Mouse (Mus musculus): ENCODE measurements around the gene Ppil2. TPM values are rescaled to one million over a fixed set of nuclear protein-coding genes. Genes with fewer than 3 reads are reported as not detected.

Ppil2 gene
- total and polyA plus RNA-seq, 2 experiments from 2014 or later: 98.4 to 106 TPM

- Histone ChIP-seq H3K9me3 (ENCODE audit: low read length) (no peaks in the 10 kb centered on the region), H3K9ac (replicated peaks; ENCODE audit: low read length) (no peak overlapping the region), H3K27me3 (ENCODE audit: insufficient read depth, low read length) (no peaks in the 10 kb centered on the region), H3K36me3 (ENCODE audit: insufficient read depth, low read length) (peaks cover 35% of the 10 kb centered on the region; the same call in 1 of the 2 replicates), H3K27ac (no peak overlapping the region), H3K4me2 (ENCODE audit: low read depth, low read length) (no peak overlapping the region), H3K4me1 (ENCODE audit: insufficient read depth, low read length) (no peaks in the 10 kb centered on the region), H3K4me3 (ENCODE audit: low read length) (no peak overlapping the region)
- no peak for ATAC-seq
- WGBS: 92% methylated on average over 6 of the region's 6 CpGs
- TF ChIP-seq CTCF (IDR thresholded peaks at IDR 0.05; ENCODE audit: low read depth): no peak
- no peak for DNase-seq (ENCODE audit: low spot score)
These were observed 28.8 kb downstream of the Ppil2 start for GRCm38 (mm10) chr16:17082121-17082792.

- no peak overlapping the region for H3K27ac ChIP-seq
- peaks cover 14% of the 10 kb centered on the region; the same call in 1 of the 2 replicates for H3K36me3 ChIP-seq (ENCODE audit: insufficient read depth, low read length)
- H3K9ac ChIP-seq (replicated peaks; ENCODE audit: low read length): no peak overlapping the region
- H3K4me2 ChIP-seq (ENCODE audit: low read depth, low read length): no peak overlapping the region
- no peaks in the 10 kb centered on the region for H3K4me1 ChIP-seq (ENCODE audit: insufficient read depth, low read length)
- no peak for TF ChIP-seq CTCF (IDR thresholded peaks at IDR 0.05; ENCODE audit: low read depth)
- H3K9me3 ChIP-seq (ENCODE audit: low read length): no peaks in the 10 kb centered on the region
- DNase-seq (ENCODE audit: low spot score): peak; percentile 37
- no peaks in the 10 kb centered on the region for H3K27me3 ChIP-seq (ENCODE audit: insufficient read depth, low read length)
- no peak for ATAC-seq
- no peak overlapping the region for H3K4me3 ChIP-seq (ENCODE audit: low read length)
- WGBS: 57% methylated on average over 7 of the region's 7 CpGs
These were observed 33.0 kb downstream of the Ppil2 start for GRCm38 (mm10) chr16:17078101-17078500.

- DNase-seq (ENCODE audit: low spot score) (no peak), ATAC-seq (no peak)
- Histone ChIP-seq H3K9me3 (ENCODE audit: low read length) (no peaks in the 10 kb centered on the region), H3K4me3 (ENCODE audit: low read length) (no peak overlapping the region), H3K27ac (no peak overlapping the region), H3K4me2 (ENCODE audit: low read depth, low read length) (no peak overlapping the region), H3K36me3 (ENCODE audit: insufficient read depth, low read length) (peaks cover 7% of the 10 kb centered on the region; the same call in 1 of the 2 replicates), H3K4me1 (ENCODE audit: insufficient read depth, low read length) (no peaks in the 10 kb centered on the region), H3K27me3 (ENCODE audit: insufficient read depth, low read length) (no peaks in the 10 kb centered on the region), H3K9ac (replicated peaks; ENCODE audit: low read length) (no peak overlapping the region)
- no peak for TF ChIP-seq CTCF (IDR thresholded peaks at IDR 0.05; ENCODE audit: low read depth)
These were observed 34.2 kb downstream of the Ppil2 start for GRCm38 (mm10) chr16:17076869-17077268.

GRCm38 (mm10) chr16:17076301-17076700 is 34.8 kb downstream of the Ppil2 start:
- 0 out of 2 replicates have a peak, but pooled peaks have one; percentile 27 for TF ChIP-seq CTCF (IDR thresholded peaks at IDR 0.05; ENCODE audit: low read depth)
- DNase-seq (ENCODE audit: low spot score) (no peak), ATAC-seq (no peak)
- H3K9me3 ChIP-seq (ENCODE audit: low read length): no peaks in the 10 kb centered on the region
- H3K36me3 ChIP-seq (ENCODE audit: insufficient read depth, low read length): peaks cover 7% of the 10 kb centered on the region; the same call in 1 of the 2 replicates
- WGBS: 95% methylated on average over 2 of the region's 2 CpGs
- no peak overlapping the region for H3K9ac ChIP-seq (replicated peaks; ENCODE audit: low read length)
- H3K27me3 ChIP-seq (ENCODE audit: insufficient read depth, low read length): no peaks in the 10 kb centered on the region
- H3K4me1 ChIP-seq (ENCODE audit: insufficient read depth, low read length): no peaks in the 10 kb centered on the region
- H3K4me2 ChIP-seq (ENCODE audit: low read depth, low read length): no peak overlapping the region
- no peak overlapping the region for H3K27ac ChIP-seq
- no peak overlapping the region for H3K4me3 ChIP-seq (ENCODE audit: low read length)

GRCm38 (mm10) chr16:17073000-17073399 is 38.1 kb downstream of the Ppil2 start:
- peaks cover 7% of the 10 kb centered on the region; the same call in 1 of the 2 replicates for H3K36me3 ChIP-seq (ENCODE audit: insufficient read depth, low read length)
- WGBS: 90% methylated on average over 7 of the region's 7 CpGs
- H3K27me3 ChIP-seq (ENCODE audit: insufficient read depth, low read length): no peaks in the 10 kb centered on the region
- no peak for DNase-seq (ENCODE audit: low spot score)
- no peak overlapping the region for H3K9ac ChIP-seq (replicated peaks; ENCODE audit: low read length)
- H3K4me3 ChIP-seq (ENCODE audit: low read length): no peak overlapping the region
- no peak for ATAC-seq
- no peaks in the 10 kb centered on the region for H3K4me1 ChIP-seq (ENCODE audit: insufficient read depth, low read length)
- no peak overlapping the region for H3K27ac ChIP-seq
- TF ChIP-seq CTCF (IDR thresholded peaks at IDR 0.05; ENCODE audit: low read depth): no peak
- no peak overlapping the region for H3K4me2 ChIP-seq (ENCODE audit: low read depth, low read length)
- no peaks in the 10 kb centered on the region for H3K9me3 ChIP-seq (ENCODE audit: low read length)

GRCm38 (mm10) chr16:17070716-17071115 is 40.3 kb downstream of the Ppil2 start:
- Histone ChIP-seq H3K4me3 (ENCODE audit: low read length) (peak overlapping the region; percentile 84), H3K27ac (no peak overlapping the region)

More at GRCm38 (mm10) chr16:17070716-17071115, 40.3 kb downstream of the Ppil2 start:
- no peak for ATAC-seq
- H3K27me3 ChIP-seq (ENCODE audit: insufficient read depth, low read length): no peaks in the 10 kb centered on the region
- peak overlapping the region; percentile 74 for H3K9ac ChIP-seq (replicated peaks; ENCODE audit: low read length)
- DNase-seq (ENCODE audit: low spot score): no peak
- H3K4me2 ChIP-seq (ENCODE audit: low read depth, low read length): peak overlapping the region; percentile 74
- TF ChIP-seq CTCF (IDR thresholded peaks at IDR 0.05; ENCODE audit: low read depth): no peak
- peaks cover 7% of the 10 kb centered on the region; the same call in 1 of the 2 replicates for H3K36me3 ChIP-seq (ENCODE audit: insufficient read depth, low read length)
- no peaks in the 10 kb centered on the region for H3K4me1 ChIP-seq (ENCODE audit: insufficient read depth, low read length)
- H3K9me3 ChIP-seq (ENCODE audit: low read length): no peaks in the 10 kb centered on the region
- 40% methylated on average over 6 of the region's 6 CpGs for WGBS

Data from hindbrain, postnatal 0 days (tissue).